Mouse (Mus musculus) heart, postnatal 10 days (tissue): ENCODE measurements around the gene Gcdh. TPM values are rescaled to one million over a fixed set of nuclear protein-coding genes. Genes with fewer than 3 reads are reported as not detected.

Source experiments
- DNase-seq, 2 experiments: peaks; one replicate each; pipeline ENCODE4 v3.0.0; 2021
- intact Hi-C: fragments of 180-260 bp; cut with DNase I; formaldehyde crosslinking; loops from one replicate; pipeline ENCODE4 v1.15.1; 2025
- total RNA-seq, 2 experiments: library from RNA; stranded (reverse); gene quantifications; 2 replicates each; pipeline ENCODE4 v1.2.3; 2021

Gcdh gene
- 10 to 100 TPM; 31.7 to 32.8 TPM for total RNA-seq

- DNase-seq, result peak; percentile 96
- intact Hi-C loops, result no loop called here
These were observed at the start of gene Gcdh for GRCm38 (mm10) chr8:84893709-84894134. TSS of gene Gcdh (minus strand) at chr8:84893921.

DNA sequence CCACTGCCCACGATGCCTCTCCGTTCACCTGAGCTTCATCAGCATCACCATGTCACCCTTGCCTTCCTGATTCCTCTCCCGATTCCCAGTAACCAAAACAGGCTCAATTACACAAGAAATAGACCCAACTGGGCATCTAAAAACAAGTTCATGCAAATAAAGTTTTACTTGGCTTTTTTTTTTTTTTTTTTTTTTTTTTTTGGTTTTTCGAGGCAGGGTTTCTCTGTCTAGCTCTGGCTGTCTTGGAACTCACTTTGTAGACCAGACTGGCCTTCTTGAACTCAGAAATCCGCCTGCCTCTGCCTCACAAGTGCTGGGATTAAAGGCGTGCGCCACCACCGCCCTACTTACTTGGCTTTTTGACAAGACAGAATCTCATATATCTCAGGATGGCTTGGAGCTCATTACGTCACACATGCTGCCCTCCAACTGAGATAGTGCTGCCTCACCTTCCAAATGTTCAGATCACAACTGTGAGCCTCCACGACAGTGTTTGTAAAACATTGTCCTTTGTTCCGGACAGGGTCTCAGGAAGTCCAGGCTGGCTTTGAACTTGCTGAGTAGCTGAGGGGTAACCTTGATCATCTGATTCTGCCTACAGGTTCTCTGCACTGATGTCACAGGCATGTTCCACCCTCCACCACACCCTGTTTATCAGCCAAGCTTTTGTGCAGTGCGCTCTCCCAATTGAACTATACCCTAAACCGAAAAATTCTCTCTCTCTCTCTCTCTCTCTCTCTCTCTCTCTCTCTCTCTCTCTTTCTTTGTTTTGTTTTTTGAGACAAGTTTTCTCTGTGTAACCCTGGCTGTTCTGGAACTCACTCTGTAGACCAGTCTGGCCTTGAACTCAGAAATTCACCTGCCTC lies 44.1 kb upstream of the Gcdh start:
- DNase-seq, result no peak
- intact Hi-C loops, result no loop called here

GRCm38 (mm10) chr8:84936962-84937546 lies 43.3 kb upstream of the Gcdh start, which contains the start of gene Mast1:
TSS of gene Mast1 (minus strand) at chr8:84937359.
- peak; percentile 47 to 63 for DNase-seq
- intact Hi-C loops, result no loop called here

- intact Hi-C loops, result no loop called here
- no peak for DNase-seq
These were observed 42.6 kb upstream of the Gcdh start for GRCm38 (mm10) chr8:84936041-84936961.

DNA sequence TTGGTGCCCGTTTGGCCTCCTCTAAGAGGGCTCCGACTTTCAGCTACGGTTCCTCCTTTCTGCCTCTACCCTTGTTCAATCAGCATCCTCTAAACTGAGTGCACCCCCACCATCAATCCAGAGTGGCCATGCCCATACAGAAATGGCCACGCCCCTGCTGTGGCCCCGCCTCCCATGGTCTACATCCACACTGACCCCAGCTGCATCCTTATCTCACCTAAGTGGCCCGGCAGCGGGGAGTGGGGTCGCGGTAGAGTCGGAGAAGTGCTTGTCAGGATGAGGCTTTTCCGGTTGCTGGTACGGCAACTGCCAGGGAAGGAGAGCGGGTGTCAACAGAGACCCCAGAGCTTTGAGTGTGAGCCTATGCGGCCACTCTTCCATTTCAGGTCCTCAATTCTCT lies 41.8 kb upstream of the Gcdh start:
- no peak for DNase-seq
- intact Hi-C loops, result no loop called here

DNA sequence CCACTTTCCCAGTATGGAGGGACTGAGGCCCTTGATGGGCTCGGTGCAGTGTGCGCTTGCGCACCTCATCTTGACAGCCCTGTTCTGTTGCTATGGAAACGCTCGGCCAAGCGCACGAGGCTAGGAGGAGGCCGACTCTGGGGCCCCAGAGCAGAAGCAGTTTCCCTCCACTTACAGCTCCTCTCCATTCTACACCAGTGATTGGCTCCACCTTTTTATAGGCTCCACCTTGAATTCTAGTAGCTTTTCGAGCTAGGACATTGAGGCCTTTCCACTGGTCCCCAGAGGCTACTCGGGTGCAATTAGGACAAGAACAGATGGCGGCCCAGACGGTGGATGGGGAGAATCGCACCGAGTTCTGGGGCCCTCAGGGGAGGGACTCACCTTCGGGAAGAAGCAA lies 41.1 kb upstream of the Gcdh start:
- intact Hi-C loops, result no loop called here
- DNase-seq, result no peak

GRCm38 (mm10) chr8:84933767-84934559 lies 40.2 kb upstream of the Gcdh start:
- DNase-seq, result no peak
- intact Hi-C loops, result no loop called here

GRCm38 (mm10) chr8:84930582-84930981 lies 36.9 kb upstream of the Gcdh start:
- intact Hi-C loops, result no loop called here
- no peak for DNase-seq

GRCm38 (mm10) chr8:84928456-84929306 lies 35.0 kb upstream of the Gcdh start:
- peak; percentile 63 to 79 for DNase-seq
- intact Hi-C loops, result loop anchor here (1.0 kb wide), 1 partner anchor 70 kb away; no protein-coding TSS in a partner anchor

DNA sequence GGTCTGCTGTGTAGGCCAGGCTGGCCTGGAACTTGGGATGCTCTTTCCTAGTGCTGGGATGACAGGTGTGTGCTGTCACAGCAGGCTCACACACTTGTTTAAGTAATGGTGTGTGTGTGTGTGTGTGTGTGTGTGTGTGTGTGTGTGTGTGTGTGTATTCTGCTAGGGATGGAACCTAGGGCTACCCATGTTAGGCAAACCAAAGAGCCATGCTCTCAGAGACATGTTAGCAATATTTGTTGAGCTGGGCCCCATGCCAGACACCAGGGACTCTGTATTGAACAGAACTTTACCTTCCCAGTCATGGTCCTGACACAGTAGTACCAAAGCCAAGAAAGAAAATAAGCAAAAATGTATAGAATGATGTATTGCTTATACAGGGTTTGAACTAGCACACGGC lies 33.8 kb upstream of the Gcdh start:
- DNase-seq, result no peak
- intact Hi-C loops, result no loop called here

- DNase-seq, result no peak
- intact Hi-C loops, result no loop called here
These were observed 31.8 kb upstream of the Gcdh start for GRCm38 (mm10) chr8:84925557-84925956.

DNA sequence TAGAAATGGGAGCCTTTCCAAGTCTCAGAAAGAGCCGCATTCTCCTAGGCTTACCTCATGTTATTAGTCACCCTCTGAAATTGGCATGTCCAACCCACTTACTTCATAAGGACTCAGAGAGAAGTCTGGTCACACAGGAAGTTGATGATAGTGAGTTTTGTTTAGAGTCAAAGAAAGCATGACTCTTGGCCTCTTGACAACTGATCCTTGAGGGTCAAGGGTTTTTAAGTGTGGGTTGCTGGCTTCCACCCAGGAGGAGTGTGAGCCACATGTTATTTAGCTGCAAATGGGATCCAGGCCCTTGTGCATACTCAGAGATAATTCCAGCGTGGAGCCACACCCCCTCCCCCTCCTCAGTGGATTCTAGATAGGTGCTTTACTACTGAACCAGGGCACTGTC lies 27.9 kb upstream of the Gcdh start:
- DNase-seq, result peak; percentile 28 to 35
- intact Hi-C loops, result no loop called here

- no peak for DNase-seq
- intact Hi-C loops, result no loop called here
These were observed 24.9 kb upstream of the Gcdh start for GRCm38 (mm10) chr8:84918646-84919045.

DNA sequence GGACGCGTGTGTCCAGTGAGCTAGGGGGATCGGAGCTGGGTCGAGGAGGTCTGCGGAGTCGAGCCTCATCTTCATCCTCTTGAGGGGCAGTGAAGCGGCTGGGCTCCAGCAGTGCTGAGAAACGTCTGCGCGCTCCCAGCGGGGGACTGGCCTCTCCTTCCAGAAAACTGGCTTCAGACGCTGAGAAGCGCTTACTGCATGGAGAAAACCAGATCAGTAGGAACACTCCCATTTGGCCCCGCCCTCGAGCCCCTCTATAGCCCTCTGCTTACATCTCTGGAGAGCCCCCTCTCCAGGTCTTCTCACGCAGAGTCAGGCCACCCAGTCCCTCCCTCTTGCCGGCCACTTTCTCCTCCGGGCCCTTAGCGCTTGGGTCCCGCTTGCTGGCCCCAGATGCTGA lies 24.1 kb upstream of the Gcdh start:
- no peak for DNase-seq
- intact Hi-C loops, result no loop called here

GRCm38 (mm10) chr8:84915269-84915668 lies 21.5 kb upstream of the Gcdh start:
- intact Hi-C loops, result no loop called here

DNA sequence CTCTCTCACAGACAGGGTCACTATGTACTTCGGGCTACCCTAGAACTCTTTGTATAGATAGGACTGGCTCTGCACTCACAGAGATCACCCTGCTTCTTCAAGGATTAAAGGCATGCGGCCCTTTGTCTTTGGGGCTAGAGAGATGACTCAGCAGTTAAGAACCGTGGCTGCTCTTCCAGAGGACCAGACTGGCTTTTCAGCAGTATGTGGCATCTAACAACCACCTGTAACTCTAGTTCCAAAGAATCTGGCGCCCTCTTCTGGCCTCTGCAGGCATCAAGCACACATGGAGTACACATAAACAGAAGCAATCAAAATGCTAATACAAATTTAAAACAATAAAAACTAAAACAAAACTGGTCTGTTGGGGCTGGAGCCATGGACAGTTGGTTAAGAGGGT lies 20.2 kb upstream of the Gcdh start:
- intact Hi-C loops, result no loop called here
- DNase-seq, result no peak

More at GRCm38 (mm10) chr8:84915269-84915668, 21.5 kb upstream of the Gcdh start:
- DNase-seq, result no peak

- intact Hi-C loops, result no loop called here
- DNase-seq, result no peak
These were observed 19.8 kb upstream of the Gcdh start for GRCm38 (mm10) chr8:84913502-84913900.

DNA sequence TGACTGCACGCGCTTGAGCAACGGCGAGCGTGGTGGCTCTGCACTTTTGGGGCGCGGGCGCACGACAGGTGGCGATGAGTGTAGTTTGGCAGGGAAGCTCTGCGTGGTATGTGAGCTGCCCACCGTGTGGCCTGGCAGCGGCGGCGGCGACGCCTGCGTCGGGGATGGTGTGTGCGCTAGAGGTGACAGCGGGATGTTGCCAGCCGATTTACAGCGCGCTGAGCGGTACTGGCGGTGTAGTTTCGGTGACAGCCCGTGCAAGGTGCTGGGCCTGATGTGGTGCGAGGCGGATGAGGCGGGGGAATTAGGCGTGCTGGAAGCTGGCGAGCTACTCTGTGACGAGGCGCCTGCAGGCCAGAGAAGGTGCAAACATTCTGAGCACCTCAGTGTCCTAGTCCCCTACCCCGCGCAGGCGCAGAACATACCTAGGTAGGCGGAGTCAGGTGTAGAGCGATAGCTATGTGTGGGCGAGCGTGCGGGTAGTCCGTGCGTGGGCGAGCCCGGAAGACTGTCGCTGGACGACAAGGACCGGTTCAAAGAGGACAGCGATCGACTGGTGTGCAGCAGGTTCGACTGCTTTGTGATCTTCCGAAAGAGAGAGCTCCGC lies 19.3 kb upstream of the Gcdh start:
- peak; percentile 61 to 64 for DNase-seq
- intact Hi-C loops, result no loop called here

DNA sequence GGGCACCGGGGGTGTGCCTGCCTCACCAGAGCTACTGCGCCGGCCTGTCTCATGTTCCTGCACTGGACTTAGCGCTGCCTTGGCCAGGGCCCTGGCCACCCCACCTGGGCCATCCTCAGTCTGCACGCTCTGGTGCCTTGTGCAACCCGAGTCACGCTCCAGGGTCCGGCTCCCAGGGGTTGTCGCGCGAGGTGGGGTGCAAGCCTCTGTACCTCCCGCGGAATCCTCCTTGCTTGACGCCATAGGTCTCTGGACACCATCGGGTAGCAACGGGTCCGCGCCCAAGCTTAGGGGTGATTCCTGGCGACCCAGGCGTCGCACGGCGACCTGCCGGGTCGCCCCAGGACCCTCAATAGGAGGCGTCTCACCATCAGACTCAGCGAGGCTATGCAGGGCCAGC lies 18.7 kb upstream of the Gcdh start:
- intact Hi-C loops, result no loop called here
- DNase-seq, result no peak
